Mouse (Mus musculus) heart, embryonic 13.5 days (tissue): ENCODE measurements at regions not wholly inside any gene's neighbourhood (a gene's known extent, or its start where the extent isn't known, plus 50 kb on each side); places are given as distances from the start of the nearest gene placed in this dataset.

Source experiments
- ATAC-seq: fragments of 200-750 bp; cut with Nextera tagmentation; 2 replicates; pipeline ENCODE4 v1.8.0; 2017; ENCODE audit warnings: moderate TSS enrichment; ENCODE audit not compliant: insufficient number of reproducible peaks, low FRiP score, low TSS enrichment; ENCODE audit errors: extremely low read depth
- H3K27ac ChIP-seq: fragments of 300-500 bp; sonication (generic); replicated peaks from 2 replicates; pipeline ENCODE4 v1.5.1; 2015; ENCODE audit warnings: moderate library complexity, mild to moderate bottlenecking, inconsistent platforms
- H3K27me3 ChIP-seq: fragments of 300-500 bp; sonication (generic); replicated peaks from 2 replicates; pipeline ENCODE4 v1.6.1; 2015; ENCODE audit warnings: mild to moderate bottlenecking, inconsistent platforms
- H3K36me3 ChIP-seq: fragments of 300-500 bp; sonication (generic); 2 replicates; pipeline ENCODE4 v1.6.1; 2015; ENCODE audit warnings: mild to moderate bottlenecking, inconsistent platforms
- H3K4me1 ChIP-seq: fragments of 300-500 bp; sonication (generic); 2 replicates; pipeline ENCODE4 v1.6.1; 2015; ENCODE audit warnings: inconsistent platforms
- H3K4me2 ChIP-seq: fragments of 300-500 bp; sonication (generic); 2 replicates; pipeline ENCODE4 v1.6.1; 2015; ENCODE audit warnings: inconsistent platforms, mild to moderate bottlenecking, moderate library complexity
- H3K4me3 ChIP-seq: fragments of 300-500 bp; sonication (generic); 2 replicates; pipeline ENCODE4 v1.5.1; 2015; ENCODE audit warnings: moderate library complexity, mild to moderate bottlenecking, inconsistent platforms
- H3K9ac ChIP-seq: fragments of 300-500 bp; sonication (generic); 2 replicates; pipeline ENCODE4 v1.6.1; 2015; ENCODE audit warnings: inconsistent platforms, mild to moderate bottlenecking, moderate library complexity
- H3K9me3 ChIP-seq: fragments of 300-500 bp; sonication (generic); 2 replicates; pipeline ENCODE4 v1.6.1; 2016; ENCODE audit warnings: inconsistent platforms
- WGBS: fragments of 180-500 bp; shearing (Covaris S2); methylation state at CpG from one replicate; pipeline ENCODE4 v1.1.7; 2015; ENCODE audit warnings: mixed read lengths; 5-methylcytosine and 5-hydroxymethylcytosine counted together

GRCm38 (mm10) chr2:61490436-61491109 lies 87.8 kb upstream of the Tank start:
- Histone ChIP-seq H3K9ac (no peak overlapping the region), H3K27me3 (no peaks in the 10 kb centered on the region), H3K4me2 (no peak overlapping the region), H3K36me3 (no peaks in the 10 kb centered on the region), H3K9me3 (no peaks in the 10 kb centered on the region), H3K27ac (no peak overlapping the region), H3K4me1 (peaks cover 11% of the 10 kb centered on the region), H3K4me3 (no peak overlapping the region)
- no peak for ATAC-seq
- 73% methylated on average over 10 of the region's 10 CpGs for WGBS

GRCm38 (mm10) chr2:61489762-61490161 lies 88.6 kb upstream of the Tank start:
- Histone ChIP-seq H3K9ac (no peak overlapping the region), H3K27me3 (no peaks in the 10 kb centered on the region), H3K9me3 (no peaks in the 10 kb centered on the region), H3K4me1 (peaks cover 11% of the 10 kb centered on the region), H3K4me2 (no peak overlapping the region), H3K4me3 (no peak overlapping the region), H3K27ac (no peak overlapping the region), H3K36me3 (no peaks in the 10 kb centered on the region)
- 82% methylated on average over 10 of the region's 10 CpGs for WGBS
- ATAC-seq, result no peak

DNA sequence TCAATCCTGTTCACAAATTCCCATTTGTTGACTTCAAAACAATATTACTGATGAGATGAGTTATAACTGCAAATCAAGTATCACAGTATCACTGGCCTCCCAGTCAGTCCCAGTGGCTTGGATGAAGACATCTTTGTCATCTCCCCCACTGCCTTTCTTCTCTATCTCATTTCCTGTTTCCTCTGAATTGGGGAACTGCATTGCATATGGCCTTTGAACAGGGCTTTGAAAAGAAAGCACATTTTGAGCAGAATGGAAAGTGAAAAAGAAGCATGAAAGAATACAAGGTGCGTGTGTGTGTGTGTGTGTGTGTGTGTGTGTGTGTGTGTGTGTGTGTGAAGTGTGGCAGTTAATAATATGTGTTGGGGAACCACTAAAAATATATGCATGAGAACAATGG lies 94.6 kb upstream of the Tank start:
- WGBS, result 73% methylated on average over 1 of the region's 1 CpGs
- Histone ChIP-seq H3K27me3 (no peaks in the 10 kb centered on the region), H3K9me3 (no peaks in the 10 kb centered on the region), H3K4me2 (no peak overlapping the region), H3K9ac (no peak overlapping the region), H3K4me3 (no peak overlapping the region), H3K27ac (no peak overlapping the region), H3K4me1 (peaks cover 6% of the 10 kb centered on the region; the same call in 1 of the 2 replicates), H3K36me3 (no peaks in the 10 kb centered on the region)
- no peak for ATAC-seq

DNA sequence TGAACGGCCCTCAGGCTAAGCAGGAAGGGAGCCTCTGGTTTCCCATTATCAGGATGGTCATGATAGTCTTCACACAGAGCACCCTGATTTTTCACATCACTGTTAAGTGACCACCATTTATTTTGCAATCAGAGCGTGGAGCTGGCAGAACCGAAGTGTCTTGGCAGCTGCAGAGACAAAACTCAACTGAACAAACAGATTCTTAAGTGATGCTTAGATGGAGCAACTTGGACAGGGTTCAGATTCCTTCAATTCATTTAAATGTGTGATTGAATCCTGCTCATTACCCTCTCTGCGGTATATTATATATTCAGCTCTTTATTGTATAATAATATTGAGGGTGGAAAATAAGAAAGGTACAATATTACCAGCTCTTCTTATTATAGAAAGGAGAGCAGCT lies 101.7 kb upstream of the Tank start:
- ATAC-seq, result no peak
- Histone ChIP-seq H3K27ac (no peak overlapping the region), H3K4me2 (no peak overlapping the region), H3K27me3 (no peaks in the 10 kb centered on the region), H3K9ac (no peak overlapping the region), H3K4me1 (no peaks in the 10 kb centered on the region), H3K9me3 (no peaks in the 10 kb centered on the region), H3K36me3 (no peaks in the 10 kb centered on the region), H3K4me3 (no peak overlapping the region)
- 80% methylated on average over 4 of the region's 4 CpGs for WGBS

DNA sequence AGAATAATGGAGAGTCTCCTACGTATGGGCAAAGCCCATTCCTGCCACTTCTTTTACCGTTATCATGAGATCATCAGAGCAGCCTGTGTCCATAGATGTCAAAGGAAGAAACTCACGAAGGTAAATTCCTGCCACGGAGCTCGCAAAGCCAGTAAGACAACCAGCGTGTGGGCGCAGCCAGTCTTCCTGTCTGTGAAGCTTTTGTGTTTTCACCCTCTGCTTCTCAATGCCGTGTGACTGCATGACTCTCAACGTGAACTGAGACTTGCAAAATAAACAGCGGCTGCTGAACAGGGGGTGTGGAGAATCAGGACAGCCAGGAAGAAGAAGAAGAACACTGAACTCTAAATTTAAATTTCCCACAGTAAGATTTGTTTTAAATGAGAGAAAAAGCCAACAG lies 103.8 kb upstream of the Tank start:
- Histone ChIP-seq H3K27me3 (no peaks in the 10 kb centered on the region), H3K4me1 (no peaks in the 10 kb centered on the region), H3K4me2 (no peak overlapping the region), H3K4me3 (no peak overlapping the region), H3K9ac (no peak overlapping the region), H3K9me3 (no peaks in the 10 kb centered on the region), H3K27ac (no peak overlapping the region), H3K36me3 (no peaks in the 10 kb centered on the region)
- ATAC-seq, result no peak
- 61% methylated on average over 10 of the region's 10 CpGs for WGBS

GRCm38 (mm10) chr2:61470521-61470920 lies 107.9 kb upstream of the Tank start:
- H3K27me3 ChIP-seq, result no peaks in the 10 kb centered on the region
- no peak for ATAC-seq
- no peaks in the 10 kb centered on the region for H3K36me3 ChIP-seq
- no peak overlapping the region for H3K27ac ChIP-seq
- H3K4me1 ChIP-seq, result no peaks in the 10 kb centered on the region
- WGBS, result 72% methylated on average over 5 of the region's 5 CpGs
- no peaks in the 10 kb centered on the region for H3K9me3 ChIP-seq
- no peak overlapping the region for H3K4me2 ChIP-seq
- no peak overlapping the region for H3K9ac ChIP-seq
- H3K4me3 ChIP-seq, result no peak overlapping the region

- Histone ChIP-seq H3K9me3 (no peaks in the 10 kb centered on the region), H3K4me1 (peaks cover 2% of the 10 kb centered on the region; the same call in 1 of the 2 replicates), H3K4me3 (no peak overlapping the region), H3K4me2 (no peak overlapping the region), H3K9ac (no peak overlapping the region), H3K27me3 (no peaks in the 10 kb centered on the region), H3K27ac (no peak overlapping the region), H3K36me3 (no peaks in the 10 kb centered on the region)
- ATAC-seq, result no peak
These were observed 108.3 kb upstream of the Tank start for GRCm38 (mm10) chr2:61470064-61470463.

- peaks cover 18% of the 10 kb centered on the region for H3K4me1 ChIP-seq
- H3K4me3 ChIP-seq, result no peak overlapping the region
- H3K9ac ChIP-seq, result no peak overlapping the region
- no peaks in the 10 kb centered on the region for H3K27me3 ChIP-seq
- no peak for ATAC-seq
- H3K27ac ChIP-seq, result no peak overlapping the region
- H3K4me2 ChIP-seq, result no peak overlapping the region
- 28% methylated on average over 5 of the region's 5 CpGs for WGBS
- H3K36me3 ChIP-seq, result no peaks in the 10 kb centered on the region
- H3K9me3 ChIP-seq, result no peaks in the 10 kb centered on the region
These were observed 122.5 kb upstream of the Tank start for GRCm38 (mm10) chr2:61455902-61456301.

GRCm38 (mm10) chr2:61454729-61455128 lies 123.7 kb upstream of the Tank start:
- H3K27me3 ChIP-seq, result no peaks in the 10 kb centered on the region
- peak overlapping the region; percentile 71; the same call in 1 of the 2 replicates for H3K4me2 ChIP-seq
- H3K27ac ChIP-seq, result no peak overlapping the region
- ATAC-seq, result no peak
- H3K9ac ChIP-seq, result no peak overlapping the region
- no peaks in the 10 kb centered on the region for H3K36me3 ChIP-seq
- peaks cover 18% of the 10 kb centered on the region for H3K4me1 ChIP-seq
- 31% methylated on average over 9 of the region's 9 CpGs for WGBS
- H3K9me3 ChIP-seq, result no peaks in the 10 kb centered on the region
- no peak overlapping the region for H3K4me3 ChIP-seq

- Histone ChIP-seq H3K4me2 (peak overlapping the region; percentile 71), H3K9ac (peak overlapping the region; percentile 64), H3K4me1 (peaks cover 18% of the 10 kb centered on the region), H3K9me3 (no peaks in the 10 kb centered on the region), H3K36me3 (no peaks in the 10 kb centered on the region), H3K27ac (peak overlapping the region; percentile 86), H3K27me3 (no peaks in the 10 kb centered on the region), H3K4me3 (peak overlapping the region; percentile 54)
- ATAC-seq, result no peak; the same call in 1 of the 2 replicates
- WGBS, result 6% methylated on average over 12 of the region's 12 CpGs
These were observed 124.1 kb upstream of the Tank start for GRCm38 (mm10) chr2:61454311-61454728.

DNA sequence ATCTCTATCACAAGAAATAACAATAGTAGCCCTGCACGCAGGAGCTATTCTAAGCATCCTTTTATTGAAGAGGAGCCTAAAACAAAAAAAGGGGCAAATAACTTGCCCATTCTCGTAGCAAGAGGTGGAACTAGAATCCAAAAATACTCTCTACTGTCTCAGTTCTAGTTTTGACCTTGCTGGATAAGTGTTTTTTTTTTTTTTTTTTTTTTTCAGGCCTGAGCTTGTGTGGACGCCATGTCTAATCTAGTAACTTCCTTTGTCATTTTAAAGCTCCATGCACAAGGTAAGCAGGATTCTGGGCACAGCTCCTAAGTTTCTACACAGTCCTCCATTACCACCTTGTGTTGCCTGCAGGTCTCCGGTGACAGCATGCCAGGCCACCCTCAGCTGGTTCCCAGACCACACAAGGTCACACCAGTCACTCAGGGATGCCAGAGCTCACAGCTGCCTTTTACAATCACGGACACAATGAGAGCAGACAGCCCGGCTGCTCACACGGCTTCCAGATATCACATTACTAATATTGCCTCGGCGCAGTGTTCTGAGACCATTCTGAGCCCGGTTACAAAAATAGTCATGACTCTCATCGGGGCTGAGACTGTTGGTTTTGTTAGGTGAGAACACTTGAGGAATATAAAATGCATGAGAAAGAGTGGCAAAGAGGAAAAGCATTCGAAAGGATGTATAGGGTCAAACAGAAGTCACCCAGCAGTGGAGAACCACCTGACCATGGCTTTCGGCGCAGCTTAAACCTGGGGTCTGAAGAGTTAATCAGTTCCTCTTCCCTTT lies 124.7 kb upstream of the Tank start:
- peak overlapping the region; percentile 64 for H3K9ac ChIP-seq
- 23% methylated on average over 14 of the region's 14 CpGs for WGBS
- no peaks in the 10 kb centered on the region for H3K36me3 ChIP-seq
- ATAC-seq, result peak; percentile 67; the same call in 1 of the 2 replicates
- H3K4me2 ChIP-seq, result peak overlapping the region; percentile 71
- H3K9me3 ChIP-seq, result no peaks in the 10 kb centered on the region
- peak overlapping the region; percentile 86 for H3K27ac ChIP-seq
- H3K4me3 ChIP-seq, result peak overlapping the region; percentile 54
- H3K27me3 ChIP-seq, result no peaks in the 10 kb centered on the region
- H3K4me1 ChIP-seq, result peaks cover 18% of the 10 kb centered on the region

- Histone ChIP-seq H3K27ac (peak overlapping the region; percentile 86; the same call in 1 of the 2 replicates), H3K36me3 (no peaks in the 10 kb centered on the region), H3K9me3 (no peaks in the 10 kb centered on the region), H3K9ac (no peak overlapping the region), H3K27me3 (no peaks in the 10 kb centered on the region), H3K4me2 (no peak overlapping the region), H3K4me1 (peaks cover 18% of the 10 kb centered on the region), H3K4me3 (no peak overlapping the region)
- 79% methylated on average over 1 of the region's 1 CpGs for WGBS
- ATAC-seq, result no peak
These were observed 125.8 kb upstream of the Tank start for GRCm38 (mm10) chr2:61452581-61452980.
